Mouse (Mus musculus) Patski (cell line): Measurements from ENCODE around the gene Gm17093. TPM values are rescaled to one million over a fixed set of nuclear protein-coding genes. Genes with fewer than 3 reads are reported as not detected.
"Not testable (repeated sequence)": the region's sequence is repeated elsewhere in the genome, so short reads cannot be mapped to it uniquely, and the experiment has no call there.

ENCODE experiments used
- ATAC-seq: fragments of 100-300 bp; one replicate; pipeline ENCODE4 v1.8.0; 2021
- CTCF ChIA-PET: fragments of 350-600 bp; sonication (Branson Sonifier 250); formaldehyde crosslinking; loops from one replicate; lab custom pipeline; 2022; ENCODE audit warnings: inconsistent platforms; lab: Charles Lee
- POLR2A ChIA-PET: fragments of 350-600 bp; sonication (Branson Sonifier 250); formaldehyde crosslinking; loops from one replicate; lab custom pipeline; 2022; ENCODE audit warnings: antibody characterized with exemption, inconsistent platforms; lab: Charles Lee
- DNase-seq: peaks from one replicate; pipeline ENCODE4 v3.0.0-alpha.2; 2011; ENCODE audit warnings: low read depth, low spot score
- H3K27me3 ChIP-seq: fragments of 371-371 bp; one replicate; pipeline ENCODE4 v1.5.1; 2021
- in situ Hi-C: fragments of 300-500 bp; cut with MboI; formaldehyde crosslinking; loops from 3 replicates; pipeline ENCODE4 v1.11.1; 2018; ENCODE audit warnings: low pct_unique_long_range_greater_than_20kb, mixed read lengths
- polyA plus RNA-seq: library from polyadenylated mRNA; unstranded; gene quantifications from one replicate; pipeline ENCODE4 v1.2.3, GENCODE M21; 2021

Gm17093 gene
- not detected for polyA plus RNA-seq

DNA sequence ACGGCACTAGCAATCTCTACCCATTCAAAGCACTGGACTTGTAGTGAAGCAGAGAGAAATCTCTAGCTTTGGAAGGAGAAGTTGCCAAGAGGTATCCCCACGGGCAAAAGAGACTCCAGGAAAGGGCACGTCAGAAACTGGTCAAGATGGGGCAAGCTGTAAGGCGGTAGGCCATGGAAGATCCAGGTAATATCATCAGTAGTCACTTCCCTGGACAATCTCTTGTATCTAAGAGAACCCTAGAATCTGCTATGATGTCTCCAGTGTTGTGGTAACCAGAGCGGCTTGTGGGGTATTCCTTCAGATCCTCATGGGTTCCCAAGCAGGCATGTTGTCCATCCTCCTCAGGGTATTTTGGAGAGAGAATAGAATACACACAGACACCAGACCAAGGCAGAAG, at the start of gene Gm17093:
TSS of gene Gm17093 (plus strand) at position 301 of the 400 bp plus-strand sequence.
- in situ Hi-C loops, DNase-seq, POLR2A ChIA-PET, H3K27me3 ChIP-seq, CTCF ChIA-PET, ATAC-seq: not testable (repeated sequence)

GRCm38 (mm10) chr14:44492163-44492562, 25.9 kb upstream of the Gm17093 start, which contains the start of gene BC061237:
BC061237 (plus strand) TSS chr14:44492463.
- in situ Hi-C loops, POLR2A ChIA-PET: not testable (repeated sequence)

DNA sequence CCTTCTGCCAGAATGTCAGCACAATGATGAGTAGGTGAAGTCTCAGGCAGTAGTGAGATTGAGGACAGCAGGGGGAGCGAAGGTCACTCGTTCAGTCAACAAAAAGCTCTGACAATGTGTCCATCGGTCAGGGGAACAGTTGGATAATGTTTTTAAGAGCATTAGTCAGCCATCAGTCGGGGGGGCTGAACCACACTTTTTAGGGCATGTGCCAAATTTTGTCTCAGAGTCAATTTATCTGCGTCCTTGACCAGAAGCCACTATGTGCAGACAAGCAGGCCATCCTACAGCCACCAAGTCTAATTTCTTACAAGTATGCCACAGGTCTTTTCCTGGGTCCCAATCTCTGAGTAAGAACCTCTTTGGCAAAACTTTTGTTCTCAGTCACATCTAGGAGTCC, 29.9 kb downstream of the Gm17093 start:
- POLR2A ChIA-PET, DNase-seq, in situ Hi-C loops, ATAC-seq, H3K27me3 ChIP-seq, CTCF ChIA-PET: not testable (repeated sequence)

More at GRCm38 (mm10) chr14:44492163-44492562, 25.9 kb upstream of the Gm17093 start, which contains the start of gene BC061237:
- H3K27me3 ChIP-seq, CTCF ChIA-PET, DNase-seq, ATAC-seq: not testable (repeated sequence)

Other genes with a start within 250 kb of the Gm17093 start
- gene Gm8220, start 232.7 kb upstream of the Gm17093 start, polyA plus RNA-seq, result not detected
- 0.12 TPM for gene Gm5930, start 179.7 kb upstream of the Gm17093 start, polyA plus RNA-seq
- not detected for gene Gm8229, start 152.9 kb upstream of the Gm17093 start, polyA plus RNA-seq
- not detected for gene Gm3371, start 107.6 kb upstream of the Gm17093 start, polyA plus RNA-seq
- gene Gm8232, start 84.6 kb upstream of the Gm17093 start, polyA plus RNA-seq, result not detected
- not detected for gene BC061237, start 25.8 kb upstream of the Gm17093 start, polyA plus RNA-seq
- gene Gm8247, start 64.9 kb downstream of the Gm17093 start, polyA plus RNA-seq, result not detected
- gene Gm5624, start 109.7 kb downstream of the Gm17093 start, polyA plus RNA-seq, result not detected
- gene Gm8257, start 188.2 kb downstream of the Gm17093 start, polyA plus RNA-seq, result not detected
- not detected for gene Gm8267, start 232.1 kb downstream of the Gm17093 start, polyA plus RNA-seq